Mouse (Mus musculus) forebrain, embryonic 10.5 days (tissue): ENCODE data around the gene Lcmt1. TPM values are rescaled to one million over a fixed set of nuclear protein-coding genes. Genes with fewer than 3 reads are reported as not detected.

ENCODE experiments used
- DNase-seq: peaks from one replicate; pipeline ENCODE4 v3.0.0-alpha.2; 2017; ENCODE audit warnings: low spot score; ENCODE audit errors: extremely low spot score
- H3K27ac ChIP-seq: fragments of 300-500 bp; sonication (generic); 2 replicates; pipeline ENCODE4 v1.5.1; 2016; ENCODE audit warnings: mild to moderate bottlenecking
- H3K27me3 ChIP-seq: fragments of 300-500 bp; sonication (generic); 2 replicates; pipeline ENCODE4 v1.6.1; 2016; ENCODE audit warnings: mild to moderate bottlenecking; ENCODE audit not compliant: poor library complexity, severe bottlenecking
- H3K36me3 ChIP-seq: fragments of 300-500 bp; sonication (generic); replicated peaks from 2 replicates; pipeline ENCODE4 v1.6.1; 2016; ENCODE audit warnings: mild to moderate bottlenecking, moderate library complexity
- H3K4me1 ChIP-seq: fragments of 300-500 bp; sonication (generic); 2 replicates; pipeline ENCODE4 v1.6.1; 2016
- H3K4me3 ChIP-seq: fragments of 300-500 bp; sonication (generic); 2 replicates; pipeline ENCODE4 v1.5.1; 2016; ENCODE audit warnings: mild to moderate bottlenecking, moderate library complexity
- H3K9me3 ChIP-seq: fragments of 300-500 bp; sonication (generic); 2 replicates; pipeline ENCODE4 v1.6.1; 2016; ENCODE audit warnings: mild to moderate bottlenecking, moderate library complexity
- WGBS: fragments of 180-500 bp; shearing (Covaris S2); methylation state at CpG from one replicate; pipeline ENCODE4 v1.1.7; 2016; 5-methylcytosine and 5-hydroxymethylcytosine counted together
- polyA plus RNA-seq: library from polyadenylated mRNA; unstranded; fragments of >200 nt; fragmentation: Nextera tagmentation; extraction: Ambion mirVana; gene quantifications from 2 replicates; pipeline ENCODE4 v1.2.1, GENCODE M21; 2016

Gene Lcmt1
- polyA plus RNA-seq, 1 experiment from 2014 or later = 52.0 TPM

GRCm38 (mm10) chr7:123416803-123417202, 47.2 kb downstream of the Lcmt1 start:
- DNase-seq = no peak

GRCm38 (mm10) chr7:123417661-123418060, 48.1 kb downstream of the Lcmt1 start:
- WGBS = 93% methylated on average over 3 of the region's 3 CpGs

More at GRCm38 (mm10) chr7:123416803-123417202, 47.2 kb downstream of the Lcmt1 start:
- Histone ChIP-seq H3K27ac (no peak overlapping the region), H3K27me3 (no peaks in the 10 kb centered on the region), H3K9me3 (no peaks in the 10 kb centered on the region), H3K4me1 (no peaks in the 10 kb centered on the region), H3K4me3 (no peak overlapping the region), H3K36me3 (peaks cover 58% of the 10 kb centered on the region)
- WGBS = 86% methylated on average over 4 of the region's 4 CpGs

GRCm38 (mm10) chr7:123419984-123420383, 50.4 kb downstream of the Lcmt1 start:
- Histone ChIP-seq H3K4me1 (no peaks in the 10 kb centered on the region), H3K27me3 (no peaks in the 10 kb centered on the region), H3K27ac (no peak overlapping the region), H3K9me3 (no peaks in the 10 kb centered on the region), H3K36me3 (peaks cover 69% of the 10 kb centered on the region), H3K4me3 (no peak overlapping the region)
- no peak for DNase-seq
- WGBS = 94% methylated on average over 4 of the region's 4 CpGs

More at GRCm38 (mm10) chr7:123417661-123418060, 48.1 kb downstream of the Lcmt1 start:
- no peaks in the 10 kb centered on the region for H3K4me1 ChIP-seq
- no peak overlapping the region for H3K27ac ChIP-seq
- no peak overlapping the region for H3K4me3 ChIP-seq
- DNase-seq = no peak
- H3K36me3 ChIP-seq = peaks cover 60% of the 10 kb centered on the region
- H3K27me3 ChIP-seq = no peaks in the 10 kb centered on the region
- no peaks in the 10 kb centered on the region for H3K9me3 ChIP-seq

DNA sequence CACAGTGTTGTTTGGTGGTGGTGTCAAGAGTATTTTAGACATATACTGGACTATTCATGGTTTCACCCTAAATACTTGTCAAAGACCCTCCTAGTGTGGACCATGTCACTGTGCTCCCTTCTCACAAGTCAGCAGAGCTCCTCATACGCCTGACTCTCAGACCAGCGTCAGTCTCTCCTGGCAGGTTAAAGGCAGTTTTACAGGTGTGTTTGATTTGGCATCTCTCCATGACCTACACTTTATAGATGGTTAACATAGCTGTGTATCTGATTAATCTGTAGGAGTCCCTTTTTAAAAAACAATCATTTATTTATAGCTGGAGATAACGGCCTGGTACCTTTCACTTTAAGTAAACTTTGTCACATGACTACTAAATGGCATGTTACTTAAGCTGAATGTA, 52.4 kb downstream of the Lcmt1 start:
- no peaks in the 10 kb centered on the region for H3K27me3 ChIP-seq
- H3K27ac ChIP-seq = no peak overlapping the region
- no peak for DNase-seq
- no peaks in the 10 kb centered on the region for H3K9me3 ChIP-seq
- peaks cover 77% of the 10 kb centered on the region for H3K36me3 ChIP-seq
- H3K4me3 ChIP-seq = no peak overlapping the region
- H3K4me1 ChIP-seq = no peaks in the 10 kb centered on the region
- WGBS = 88% methylated on average over 3 of the region's 3 CpGs

DNA sequence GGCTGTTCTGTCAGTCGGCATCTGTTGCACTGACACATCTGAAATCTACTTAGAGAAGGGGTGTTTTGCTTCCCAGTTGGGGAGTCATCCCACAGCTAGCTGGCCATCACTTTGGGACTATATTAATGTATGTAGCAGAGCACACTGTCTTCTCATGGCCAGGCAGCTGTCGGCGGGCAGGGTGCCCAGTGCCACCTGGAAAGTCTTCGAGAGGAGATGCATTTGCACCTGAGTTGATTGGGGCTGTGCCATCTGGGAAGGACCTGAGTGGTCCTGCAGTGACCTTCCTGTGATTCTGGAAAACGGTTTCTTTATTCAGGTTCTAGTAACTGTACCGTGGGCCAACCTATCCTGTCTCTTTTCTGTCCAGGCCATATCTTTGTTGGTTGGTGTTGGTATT, 54.7 kb downstream of the Lcmt1 start:
- no peaks in the 10 kb centered on the region for H3K27me3 ChIP-seq
- peaks cover 77% of the 10 kb centered on the region for H3K36me3 ChIP-seq
- WGBS = 96% methylated on average over 6 of the region's 6 CpGs
- no peak for DNase-seq
- H3K4me3 ChIP-seq = no peak overlapping the region
- no peaks in the 10 kb centered on the region for H3K4me1 ChIP-seq
- H3K9me3 ChIP-seq = no peaks in the 10 kb centered on the region
- no peak overlapping the region for H3K27ac ChIP-seq

DNA sequence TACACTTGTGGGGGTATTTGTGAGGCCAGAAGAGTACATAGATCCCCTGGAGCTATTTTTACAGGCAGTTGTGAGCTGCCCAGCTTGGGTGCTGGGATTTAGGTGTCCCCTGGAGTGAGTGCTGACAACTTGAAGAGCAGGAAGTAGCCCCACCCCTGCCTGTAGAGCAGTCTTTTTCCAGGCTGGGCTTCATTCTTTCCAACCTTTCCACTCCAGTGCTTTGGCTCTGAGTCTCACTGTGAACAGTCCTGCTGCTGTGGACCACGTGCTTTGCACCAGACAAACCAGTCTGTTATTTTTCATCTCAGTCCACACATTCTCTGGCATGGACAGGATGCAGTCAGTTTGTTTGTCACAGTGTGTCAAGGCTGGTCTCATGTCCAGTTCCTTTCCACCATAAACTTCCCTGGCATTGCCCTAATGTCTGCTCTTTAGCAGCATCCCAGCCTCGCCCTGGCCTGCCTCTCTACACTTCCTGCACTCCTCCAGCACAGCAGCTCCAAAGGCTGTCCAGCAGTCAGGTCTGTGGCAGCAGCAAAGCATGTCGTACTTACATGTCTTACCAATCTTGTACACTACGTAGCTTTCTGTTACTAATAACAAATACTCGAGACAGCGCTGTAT, 55.7 kb downstream of the Lcmt1 start:
- Histone ChIP-seq H3K4me3 (no peak overlapping the region), H3K4me1 (no peaks in the 10 kb centered on the region), H3K9me3 (no peaks in the 10 kb centered on the region), H3K36me3 (peaks cover 74% of the 10 kb centered on the region), H3K27me3 (no peaks in the 10 kb centered on the region), H3K27ac (no peak overlapping the region)
- WGBS = 89% methylated on average over 6 of the region's 6 CpGs
- DNase-seq = no peak

DNA sequence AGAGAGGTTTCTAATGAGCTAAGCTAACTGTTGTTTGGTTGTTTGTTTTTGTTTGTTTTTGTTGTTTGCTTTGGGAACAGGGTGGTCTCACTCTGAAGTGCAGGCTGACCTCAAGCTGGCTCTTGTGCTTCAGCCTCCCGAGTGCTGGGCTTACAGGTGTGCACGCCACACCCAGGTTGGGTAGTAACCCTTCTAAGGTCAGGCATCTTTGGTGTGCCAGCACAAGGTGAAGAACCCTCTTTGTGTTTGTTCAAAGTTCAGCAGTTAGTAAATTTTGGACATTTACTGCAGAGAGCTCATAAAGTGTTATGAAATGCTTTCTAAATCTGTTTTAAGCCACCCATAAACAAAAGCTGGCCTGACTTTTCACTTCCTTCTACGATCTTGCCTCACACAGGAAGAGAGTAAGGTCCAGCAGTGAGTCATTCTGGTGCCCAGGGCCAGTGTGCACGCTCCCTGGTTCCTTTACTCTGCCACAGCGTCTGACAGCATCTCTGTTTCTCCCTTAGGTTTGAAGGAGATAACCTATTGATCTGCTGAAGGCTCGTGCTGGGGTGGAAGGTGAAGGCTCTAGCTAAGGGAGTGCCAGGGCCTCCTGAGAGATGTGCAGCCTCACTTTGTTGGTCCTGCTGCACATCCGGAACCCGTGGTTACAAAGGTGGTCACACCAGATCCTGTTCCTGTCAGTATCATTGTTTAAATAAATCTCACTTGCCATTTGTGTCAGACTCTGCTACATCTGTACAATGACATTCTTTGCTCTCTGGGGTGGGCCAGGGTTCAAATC, 60.2 kb downstream of the Lcmt1 start:
- H3K36me3 ChIP-seq = peaks cover 55% of the 10 kb centered on the region
- 90% methylated on average over 8 of the region's 8 CpGs for WGBS
- H3K27ac ChIP-seq = no peak overlapping the region

GRCm38 (mm10) chr7:123430411-123430705, 60.8 kb downstream of the Lcmt1 start:
- Histone ChIP-seq H3K4me3 (no peak overlapping the region), H3K4me1 (peaks cover 6% of the 10 kb centered on the region; the same call in 1 of the 2 replicates), H3K9me3 (no peaks in the 10 kb centered on the region), H3K27ac (no peak overlapping the region), H3K27me3 (no peaks in the 10 kb centered on the region), H3K36me3 (peaks cover 50% of the 10 kb centered on the region)
- WGBS = 92% methylated on average over 4 of the region's 4 CpGs
- no peak for DNase-seq

More for the DNA sequence above, 60.2 kb downstream of the Lcmt1 start:
- no peaks in the 10 kb centered on the region for H3K27me3 ChIP-seq
- peaks cover 6% of the 10 kb centered on the region; the same call in 1 of the 2 replicates for H3K4me1 ChIP-seq
- no peak overlapping the region for H3K4me3 ChIP-seq
- DNase-seq = no peak
- no peaks in the 10 kb centered on the region for H3K9me3 ChIP-seq

GRCm38 (mm10) chr7:123431206-123431605, 61.6 kb downstream of the Lcmt1 start:
- H3K9me3 ChIP-seq = no peaks in the 10 kb centered on the region
- peaks cover 43% of the 10 kb centered on the region for H3K36me3 ChIP-seq
- peaks cover 6% of the 10 kb centered on the region; the same call in 1 of the 2 replicates for H3K4me1 ChIP-seq
- H3K4me3 ChIP-seq = no peak overlapping the region
- WGBS = 79% methylated on average over 4 of the region's 4 CpGs
- no peak overlapping the region for H3K27ac ChIP-seq
- no peaks in the 10 kb centered on the region for H3K27me3 ChIP-seq
- DNase-seq = no peak

GRCm38 (mm10) chr7:123442079-123442478, 72.5 kb downstream of the Lcmt1 start:
- DNase-seq = no peak
- 82% methylated on average over 1 of the region's 1 CpGs for WGBS
- Histone ChIP-seq H3K4me3 (no peak overlapping the region), H3K9me3 (0 out of 2 replicates have a peak, but pooled peaks cover 3% of the 10 kb centered on the region), H3K4me1 (no peaks in the 10 kb centered on the region), H3K36me3 (no peaks in the 10 kb centered on the region), H3K27me3 (no peaks in the 10 kb centered on the region), H3K27ac (no peak overlapping the region)

- no peaks in the 10 kb centered on the region for H3K4me1 ChIP-seq
- H3K9me3 ChIP-seq = no peaks in the 10 kb centered on the region
- H3K27ac ChIP-seq = no peak overlapping the region
- H3K27me3 ChIP-seq = no peaks in the 10 kb centered on the region
- H3K36me3 ChIP-seq = no peaks in the 10 kb centered on the region
- H3K4me3 ChIP-seq = no peak overlapping the region
- DNase-seq = peak; percentile 1
- 93% methylated on average over 2 of the region's 2 CpGs for WGBS
These were observed 79.2 kb downstream of the Lcmt1 start for GRCm38 (mm10) chr7:123448794-123449193.

GRCm38 (mm10) chr7:123449676-123450075, 80.1 kb downstream of the Lcmt1 start:
- Histone ChIP-seq H3K4me1 (no peaks in the 10 kb centered on the region), H3K36me3 (no peaks in the 10 kb centered on the region), H3K9me3 (no peaks in the 10 kb centered on the region), H3K27me3 (no peaks in the 10 kb centered on the region), H3K4me3 (no peak overlapping the region), H3K27ac (no peak overlapping the region)
- WGBS = 72% methylated on average over 10 of the region's 10 CpGs
- DNase-seq = peak; percentile 7

- Histone ChIP-seq H3K9me3 (no peaks in the 10 kb centered on the region), H3K27ac (no peak overlapping the region), H3K27me3 (no peaks in the 10 kb centered on the region), H3K4me3 (no peak overlapping the region), H3K36me3 (no peaks in the 10 kb centered on the region), H3K4me1 (no peaks in the 10 kb centered on the region)
- no peak for DNase-seq
- 88% methylated on average over 2 of the region's 2 CpGs for WGBS
These were observed 80.9 kb downstream of the Lcmt1 start for GRCm38 (mm10) chr7:123450515-123450914.
